Mouse (Mus musculus) lung, postnatal 0 days (tissue): ENCODE data around the gene Defb20. TPM values are rescaled to one million over a fixed set of nuclear protein-coding genes. Genes with fewer than 3 reads are reported as not detected.

Source experiments
- ATAC-seq: fragments of 200-750 bp; cut with Nextera tagmentation; 2 replicates; pipeline ENCODE4 v1.8.0; 2017; ENCODE audit warnings: moderate library complexity
- DNase-seq: peaks from one replicate; pipeline ENCODE4 v3.0.0-alpha.2; 2016; ENCODE audit warnings: low spot score
- H3K27ac ChIP-seq: fragments of 300-500 bp; sonication (generic); 2 replicates; pipeline ENCODE4 v1.5.1; 2014; ENCODE audit warnings: antibody characterized with exemption, mild to moderate bottlenecking, low read length, mixed read lengths
- H3K27me3 ChIP-seq: fragments of 300-500 bp; sonication (generic); replicated peaks from 2 replicates; pipeline ENCODE4 v1.6.1; 2014; ENCODE audit warnings: low read length, mixed read lengths; ENCODE audit not compliant: insufficient read depth
- H3K36me3 ChIP-seq: fragments of 300-500 bp; sonication (generic); 2 replicates; pipeline ENCODE4 v1.6.1; 2014; ENCODE audit warnings: low read length, mixed read lengths; ENCODE audit not compliant: insufficient read depth
- H3K4me1 ChIP-seq: fragments of 300-500 bp; sonication (generic); 2 replicates; pipeline ENCODE4 v1.6.1; 2014; ENCODE audit warnings: antibody characterized with exemption, low read depth, low read length, mixed read lengths; ENCODE audit not compliant: insufficient read depth
- H3K4me2 ChIP-seq: fragments of 300-500 bp; sonication (generic); replicated peaks from 2 replicates; pipeline ENCODE4 v1.6.1; 2014; ENCODE audit warnings: low read depth, mild to moderate bottlenecking, low read length, moderate library complexity, mixed read lengths
- H3K4me3 ChIP-seq: fragments of 300-500 bp; sonication (generic); 2 replicates; pipeline ENCODE4 v1.5.1; 2014; ENCODE audit warnings: low read depth, low read length
- H3K9ac ChIP-seq: fragments of 300-500 bp; sonication (generic); replicated peaks from 2 replicates; pipeline ENCODE4 v1.6.1; 2014; ENCODE audit warnings: low read depth, mild to moderate bottlenecking
- H3K9me3 ChIP-seq: fragments of 300-500 bp; sonication (generic); 2 replicates; pipeline ENCODE4 v1.6.1; 2016; ENCODE audit warnings: low read length, mixed read lengths
- CTCF ChIP-seq: IDR thresholded peaks from 2 replicates; pipeline ENCODE4 v1.5.1; 2016; ENCODE audit warnings: antibody characterized with exemption, mild to moderate bottlenecking
- EP300 ChIP-seq: IDR thresholded peaks from 2 replicates; pipeline ENCODE4 v1.6.1; 2016; ENCODE audit warnings: antibody characterized with exemption, mild to moderate bottlenecking, control low read depth
- WGBS: fragments of 180-500 bp; shearing (Covaris S2); extraction: QIAGEN DNeasy Blood & Tissue Kit; methylation state at CpG from one replicate; pipeline ENCODE4 v1.1.7; 2014; 5-methylcytosine and 5-hydroxymethylcytosine counted together
- polyA plus RNA-seq: library from polyadenylated mRNA; unstranded; fragments of >200 nt; fragmentation: Nextera tagmentation; extraction: Ambion mirVana; gene quantifications from 2 replicates; pipeline ENCODE4 v1.2.1, GENCODE M21; 2015

The Defb20 gene
- polyA plus RNA-seq, 1 experiment from 2014 or later, result not detected

DNA sequence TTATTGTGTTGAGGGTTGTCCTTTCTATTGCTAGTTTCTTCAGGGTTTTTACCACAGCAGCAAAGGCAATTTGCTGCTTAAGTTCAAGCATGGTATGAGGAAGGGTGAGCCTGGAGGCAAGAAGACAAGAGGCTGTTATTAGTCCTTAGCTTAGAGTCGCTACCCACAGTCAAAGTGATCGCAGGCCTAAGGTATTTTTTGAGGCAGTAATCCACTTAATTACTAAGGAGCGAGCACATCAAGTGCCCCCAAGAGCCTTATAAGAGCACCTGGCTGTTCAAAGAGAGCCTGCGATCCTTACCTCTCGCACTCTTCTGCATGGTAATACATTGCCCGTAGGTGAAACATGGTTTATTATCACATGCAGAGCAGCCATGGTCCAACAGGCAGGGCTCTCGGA lies 4.9 kb downstream of the Defb20 start:
- H3K36me3 ChIP-seq, result no peaks in the 10 kb centered on the region
- no peaks in the 10 kb centered on the region for H3K27me3 ChIP-seq
- no peak overlapping the region for H3K4me3 ChIP-seq
- no peak overlapping the region for H3K4me2 ChIP-seq
- TF ChIP-seq CTCF, result no peak
- TF ChIP-seq EP300, result peak; percentile 36; the same call in 1 of the 2 replicates
- H3K9ac ChIP-seq, result no peak overlapping the region
- H3K27ac ChIP-seq, result no peak overlapping the region
- 62% methylated on average over 7 of the region's 7 CpGs for WGBS
- DNase-seq (peak; percentile 84), ATAC-seq (peak; percentile 90)
- H3K4me1 ChIP-seq, result no peaks in the 10 kb centered on the region
- H3K9me3 ChIP-seq, result no peaks in the 10 kb centered on the region

GRCm38 (mm10) chr2:152487024-152487423 lies 10.2 kb downstream of the Defb20 start:
- Histone ChIP-seq H3K4me2 (no peak overlapping the region), H3K9me3 (no peaks in the 10 kb centered on the region), H3K4me1 (no peaks in the 10 kb centered on the region), H3K36me3 (no peaks in the 10 kb centered on the region), H3K4me3 (no peak overlapping the region), H3K27ac (no peak overlapping the region), H3K9ac (no peak overlapping the region), H3K27me3 (no peaks in the 10 kb centered on the region)
- ATAC-seq (no peak), DNase-seq (no peak)
- WGBS, result 76% methylated on average over 2 of the region's 2 CpGs
- TF ChIP-seq EP300 (no peak), CTCF (peak; percentile 59)

GRCm38 (mm10) chr2:152490038-152490437 lies 13.2 kb downstream of the Defb20 start, which contains the start of gene Defb22:
Defb22 (minus strand) TSS chr2:152490138.
- no peaks in the 10 kb centered on the region for H3K4me1 ChIP-seq
- ATAC-seq, result no peak
- H3K27me3 ChIP-seq, result no peaks in the 10 kb centered on the region
- DNase-seq, result no peak
- H3K36me3 ChIP-seq, result no peaks in the 10 kb centered on the region
- no peak within 1 kb of the TSS for H3K27ac ChIP-seq
- no peaks in the 10 kb centered on the region for H3K9me3 ChIP-seq
- H3K4me3 ChIP-seq, result no peak within 1 kb of the TSS
- H3K4me2 ChIP-seq, result no peak within 1 kb of the TSS
- TF ChIP-seq CTCF (no peak), EP300 (no peak)
- H3K9ac ChIP-seq, result no peak within 1 kb of the TSS

GRCm38 (mm10) chr2:152493151-152493550 lies 16.3 kb downstream of the Defb20 start:
- Histone ChIP-seq H3K27ac (no peak overlapping the region), H3K9ac (no peak overlapping the region), H3K4me1 (no peaks in the 10 kb centered on the region), H3K36me3 (no peaks in the 10 kb centered on the region), H3K27me3 (no peaks in the 10 kb centered on the region), H3K4me2 (no peak overlapping the region), H3K9me3 (no peaks in the 10 kb centered on the region), H3K4me3 (no peak overlapping the region)
- DNase-seq (no peak), ATAC-seq (no peak)
- TF ChIP-seq EP300 (no peak), CTCF (peak; percentile 50)
- WGBS, result 58% methylated on average over 6 of the region's 6 CpGs

DNA sequence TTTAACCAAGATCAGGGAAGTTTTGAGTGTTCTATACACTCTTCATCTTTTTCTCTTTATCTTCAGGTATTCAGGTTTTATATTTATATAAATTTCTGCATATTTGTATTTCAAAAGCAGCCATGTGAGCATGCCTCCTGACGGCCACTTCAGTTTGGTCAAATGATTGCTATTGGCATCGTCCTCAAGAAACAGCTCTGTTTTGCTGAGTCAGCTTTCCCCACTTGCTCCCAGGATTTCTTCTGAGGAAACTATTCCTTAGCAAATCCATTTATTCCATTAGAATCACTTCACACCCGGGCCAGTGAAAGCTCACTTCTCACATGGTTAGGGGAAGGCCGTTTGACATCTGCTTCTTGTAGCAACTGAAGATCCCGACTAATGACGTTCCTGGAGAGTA lies 21.2 kb downstream of the Defb20 start:
- H3K4me3 ChIP-seq, result no peak overlapping the region
- H3K9me3 ChIP-seq, result no peaks in the 10 kb centered on the region
- no peaks in the 10 kb centered on the region for H3K4me1 ChIP-seq
- WGBS, result 52% methylated on average over 6 of the region's 6 CpGs
- no peak for DNase-seq
- TF ChIP-seq EP300 (no peak), CTCF (no peak)
- H3K27ac ChIP-seq, result no peak overlapping the region
- H3K4me2 ChIP-seq, result no peak overlapping the region
- H3K9ac ChIP-seq, result no peak overlapping the region
- H3K27me3 ChIP-seq, result no peaks in the 10 kb centered on the region
- H3K36me3 ChIP-seq, result no peaks in the 10 kb centered on the region
- ATAC-seq, result no peak

- no peak for TF ChIP-seq CTCF
- no peak for TF ChIP-seq EP300
- 54% methylated on average over 7 of the region's 7 CpGs for WGBS
- Histone ChIP-seq H3K9me3 (no peaks in the 10 kb centered on the region), H3K36me3 (no peaks in the 10 kb centered on the region), H3K4me1 (no peaks in the 10 kb centered on the region), H3K27ac (no peak overlapping the region), H3K4me2 (no peak overlapping the region), H3K9ac (no peak overlapping the region), H3K4me3 (no peak overlapping the region), H3K27me3 (no peaks in the 10 kb centered on the region)
- ATAC-seq (no peak), DNase-seq (no peak)
Measured at GRCm38 (mm10) chr2:152500204-152500862, 23.5 kb downstream of the Defb20 start.

DNA sequence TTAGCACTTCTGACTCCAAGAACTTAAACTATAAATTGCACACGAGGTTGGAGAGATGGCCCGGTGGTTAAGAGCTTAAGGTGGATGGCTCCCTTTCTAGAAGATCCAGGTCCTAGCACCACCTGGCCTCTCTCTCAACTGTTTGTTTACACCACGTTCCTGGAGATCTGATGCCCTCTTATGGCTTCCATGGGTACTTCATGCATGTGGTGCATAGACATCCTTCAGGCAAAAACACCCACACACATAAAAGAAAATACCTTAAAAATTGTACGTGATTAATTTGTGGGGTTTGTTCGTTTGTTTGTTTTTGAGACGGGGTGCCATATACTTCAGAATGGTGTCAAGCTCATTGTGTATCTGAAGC lies 24.0 kb downstream of the Defb20 start:
- no peak overlapping the region for H3K9ac ChIP-seq
- H3K4me1 ChIP-seq, result no peaks in the 10 kb centered on the region
- WGBS, result 77% methylated on average over 6 of the region's 6 CpGs
- TF ChIP-seq EP300 (no peak), CTCF (peak; percentile 55)
- no peaks in the 10 kb centered on the region for H3K36me3 ChIP-seq
- H3K27me3 ChIP-seq, result no peaks in the 10 kb centered on the region
- no peak overlapping the region for H3K4me2 ChIP-seq
- DNase-seq (no peak), ATAC-seq (no peak)
- H3K4me3 ChIP-seq, result no peak overlapping the region
- H3K27ac ChIP-seq, result no peak overlapping the region
- H3K9me3 ChIP-seq, result no peaks in the 10 kb centered on the region
